Mouse (Mus musculus) heart, adult 2 months (tissue): Measurements from ENCODE around the gene Mustn1.

Experiments used
- CTCF ChIP-seq: fragments of 200-600 bp; IDR thresholded peaks from 2 replicates; pipeline ENCODE4 v1.8.1; 2022; ENCODE audit warnings: antibody characterized with exemption, mild to moderate bottlenecking, moderate library complexity
- EP300 ChIP-seq: fragments of 200-500 bp; IDR thresholded peaks from 2 replicates; pipeline ENCODE4 v1.6.1; 2011; ENCODE audit warnings: low read depth, low read length, control low read depth; ENCODE audit not compliant: insufficient read depth
- POLR2A ChIP-seq: fragments of 200-500 bp; IDR thresholded peaks from 2 replicates; pipeline ENCODE4 v1.6.1; 2011; ENCODE audit warnings: mild to moderate bottlenecking, low read depth, low read length, control low read depth; ENCODE audit not compliant: insufficient read depth

- no peak for TF ChIP-seq CTCF
- TF ChIP-seq POLR2A: no peak
- no peak for TF ChIP-seq EP300
Observed at GRCm38 (mm10) chr14:30868826-30869225, 10.2 kb upstream of the Mustn1 start.
